Comparison of ENCODE assay signal across 10 mouse cellular contexts in the genomic region with DNA sequence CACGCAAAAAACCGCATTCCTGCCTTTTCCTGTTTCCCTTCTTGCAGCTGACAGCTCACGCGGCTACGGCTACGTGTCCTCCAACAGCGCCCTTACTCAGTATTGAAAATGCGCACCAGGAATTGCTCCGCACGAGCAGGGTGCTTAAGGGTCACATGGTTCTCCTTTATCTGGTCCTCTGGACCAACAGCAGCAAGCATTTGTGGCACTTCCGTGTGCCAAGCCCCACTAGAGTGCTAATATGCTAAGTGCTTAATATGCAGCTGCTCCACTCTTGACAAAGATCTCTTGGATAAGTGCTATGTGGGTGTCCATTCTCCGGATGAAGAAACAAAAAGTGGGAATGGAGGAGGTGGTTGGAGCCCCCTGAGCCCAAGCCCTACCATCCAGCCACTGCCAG.
"Had no signal": no experiment of that assay in that cellular context is flagged by ENCODE, and none has a peak within 500 bp of the region (broad histone marks: within the 10 kb centered on the region; RNA-seq: fewer than 3 reads in every experiment).

No protein-coding gene starts in this region.

- H3K4me3 ChIP-seq: intestine, embryonic 15.5 days; layer of hippocampus, adult 2 months; liver, embryonic 12.5 days; midbrain, embryonic 10.5 days; myocyte; neural tube, embryonic 15.5 days had no signal

- DNase-seq: left cerebral cortex, postnatal 4 days; midbrain, embryonic 14.5 days; right cerebral cortex, adult 18-20 months; right cerebral cortex, postnatal 25 days had no signal

- H3K27ac ChIP-seq: intestine, embryonic 15.5 days; layer of hippocampus, adult 2 months; liver, embryonic 12.5 days; midbrain, embryonic 10.5 days; neural tube, embryonic 15.5 days had no signal

- H3K36me3 ChIP-seq: intestine, embryonic 15.5 days; liver, embryonic 12.5 days; midbrain, embryonic 10.5 days; neural tube, embryonic 15.5 days had no signal

- H3K9me3 ChIP-seq: intestine, embryonic 15.5 days; liver, embryonic 12.5 days; midbrain, embryonic 10.5 days; neural tube, embryonic 15.5 days had no signal

- H3K9ac ChIP-seq: intestine, embryonic 15.5 days; liver, embryonic 12.5 days; neural tube, embryonic 15.5 days had no signal

- H3K4me2 ChIP-seq: intestine, embryonic 15.5 days; liver, embryonic 12.5 days; neural tube, embryonic 15.5 days had no signal

- ATAC-seq: intestine, embryonic 15.5 days; liver, embryonic 12.5 days had no signal

- H3K27me3 ChIP-seq: intestine, embryonic 15.5 days; liver, embryonic 12.5 days; neural tube, embryonic 15.5 days had no signal

- H3K4me1 ChIP-seq: liver, embryonic 12.5 days; midbrain, embryonic 10.5 days; neural tube, embryonic 15.5 days had no signal
